Mouse (Mus musculus) liver, adult 2 months (tissue): ENCODE measurements around the gene Cox19. TPM values are rescaled to one million over a fixed set of nuclear protein-coding genes. Genes with fewer than 3 reads are reported as not detected.
"Not testable (repeated sequence)": the region's sequence is repeated elsewhere in the genome, so short reads cannot be mapped to it uniquely, and the experiment has no call there.

ENCODE experiments used
- DNase-seq: peaks from one replicate; pipeline ENCODE4 v3.0.0-alpha.2; 2011; ENCODE audit warnings: low read depth, low spot score; ENCODE audit errors: extremely low read depth
- H3K27ac ChIP-seq: fragments of 200-500 bp; replicated peaks from 2 replicates; pipeline ENCODE4 v1.5.1; 2012; ENCODE audit warnings: low read depth, mild to moderate bottlenecking, control low read depth, inconsistent platforms, low read length; ENCODE audit not compliant: insufficient read depth
- H3K27me3 ChIP-seq: fragments of 200-500 bp; 2 replicates; pipeline ENCODE4 v1.6.1; 2012; ENCODE audit warnings: mild to moderate bottlenecking, moderate library complexity, low read length, inconsistent platforms; ENCODE audit not compliant: control insufficient read depth, insufficient read depth
- H3K36me3 ChIP-seq: fragments of 200-500 bp; 2 replicates; pipeline ENCODE4 v1.6.1; 2012; ENCODE audit warnings: low read length, inconsistent platforms; ENCODE audit not compliant: control insufficient read depth, insufficient read depth
- H3K4me1 ChIP-seq: fragments of 200-500 bp; 2 replicates; pipeline ENCODE4 v1.6.1; 2011; ENCODE audit warnings: low read length; ENCODE audit not compliant: control insufficient read depth, insufficient read depth
- H3K4me3 ChIP-seq: fragments of 200-500 bp; 2 replicates; pipeline ENCODE4 v1.5.1; 2011; ENCODE audit warnings: low read depth, mild to moderate bottlenecking, control low read depth, low read length, moderate library complexity; ENCODE audit not compliant: insufficient read depth
- H3K79me2 ChIP-seq: fragments of 200-500 bp; 2 replicates; pipeline ENCODE4 v1.6.1; 2012; ENCODE audit warnings: inconsistent platforms, mild to moderate bottlenecking, low read length, moderate library complexity; ENCODE audit not compliant: control insufficient read depth, insufficient read depth
- H3K9ac ChIP-seq: fragments of 200-500 bp; 2 replicates; pipeline ENCODE4 v1.6.1; 2012; ENCODE audit warnings: low read depth, mild to moderate bottlenecking, control low read depth, inconsistent platforms, low read length
- CTCF ChIP-seq: fragments of 200-500 bp; IDR thresholded peaks from 2 replicates; pipeline ENCODE4 v1.5.1; 2011; ENCODE audit warnings: low read depth, low read length, control low read depth
- POLR2A ChIP-seq: fragments of 200-500 bp; IDR thresholded peaks from 2 replicates; pipeline ENCODE4 v1.6.1; 2011; ENCODE audit warnings: low read length, control low read depth; ENCODE audit not compliant: insufficient read depth; ENCODE audit errors: extremely low read depth
- WGBS: fragments of 180-500 bp; shearing (Covaris S2); methylation state at CpG from one replicate; pipeline ENCODE4 v1.1.7; 2018; 5-methylcytosine and 5-hydroxymethylcytosine counted together
- polyA plus RNA-seq: library from polyadenylated mRNA; depleted of rRNA; stranded (reverse); fragments of >200 nt; gene quantifications from 2 replicates; pipeline ENCODE4 v1.2.3, GENCODE M21; 2012
- total RNA-seq: library from RNA; depleted of rRNA; stranded (reverse); fragments of >200 nt; gene quantifications from 2 replicates; pipeline ENCODE4 v1.2.3, GENCODE M21; 2014

Cox19 gene
- total and polyA plus RNA-seq, 2 experiments: 23.6 to 82.4 TPM

DNA sequence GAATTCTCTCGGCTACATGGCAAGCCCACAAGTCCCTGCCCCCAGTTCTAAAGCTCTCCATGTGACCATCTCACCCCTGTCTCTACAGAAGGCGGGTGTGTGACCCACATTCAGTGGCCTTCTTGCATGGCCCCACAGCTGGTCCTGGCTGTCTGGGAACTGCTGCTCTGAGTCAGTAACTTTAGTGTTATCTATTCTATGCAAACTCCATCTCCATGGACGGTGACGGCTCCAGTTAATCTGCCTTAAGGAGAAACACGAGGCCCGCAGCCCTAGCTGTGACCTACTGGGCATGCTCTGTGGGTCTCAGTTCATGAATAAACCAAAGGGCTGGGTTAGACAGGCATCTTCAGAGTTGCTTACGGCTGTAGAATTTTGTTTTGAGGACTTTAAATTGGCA lies 43.2 kb upstream of the Cox19 start:
- H3K9ac ChIP-seq: no peak overlapping the region
- no peaks in the 10 kb centered on the region for H3K27me3 ChIP-seq
- 67% methylated on average over 7 of the region's 7 CpGs for WGBS
- no peak for DNase-seq
- TF ChIP-seq CTCF (no peak), POLR2A (no peak)
- peaks cover 3% of the 10 kb centered on the region; the same call in 1 of the 2 replicates for H3K36me3 ChIP-seq
- peaks cover 16% of the 10 kb centered on the region for H3K79me2 ChIP-seq
- peaks cover 23% of the 10 kb centered on the region for H3K4me1 ChIP-seq
- H3K4me3 ChIP-seq: no peak overlapping the region
- H3K27ac ChIP-seq: no peak overlapping the region

DNA sequence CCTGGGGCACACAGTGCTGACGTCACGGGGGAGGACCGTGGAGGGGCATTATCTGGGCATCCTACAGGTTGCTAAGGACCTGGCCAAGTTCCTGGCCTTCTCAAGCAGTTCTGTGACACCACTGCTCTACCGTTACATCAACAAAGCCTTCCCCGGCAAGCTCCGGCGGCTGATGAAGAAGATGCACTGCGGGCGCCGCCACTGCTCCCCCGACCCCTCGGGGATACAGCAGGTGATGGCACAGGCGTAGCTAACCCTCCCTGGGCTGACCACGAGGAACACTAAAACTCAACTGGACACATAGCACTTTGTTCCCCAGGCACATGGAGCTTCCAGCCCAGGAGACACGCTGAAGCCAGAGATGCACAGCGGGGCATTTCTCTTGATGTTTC lies 42.0 kb upstream of the Cox19 start:
- TF ChIP-seq POLR2A (no peak), CTCF (no peak)
- Histone ChIP-seq H3K27me3 (no peaks in the 10 kb centered on the region), H3K79me2 (peaks cover 19% of the 10 kb centered on the region), H3K4me3 (no peak overlapping the region), H3K9ac (no peak overlapping the region), H3K36me3 (peaks cover 3% of the 10 kb centered on the region; the same call in 1 of the 2 replicates), H3K27ac (no peak overlapping the region), H3K4me1 (peaks cover 29% of the 10 kb centered on the region)
- no peak for DNase-seq
- 92% methylated on average over 16 of the region's 16 CpGs for WGBS

DNA sequence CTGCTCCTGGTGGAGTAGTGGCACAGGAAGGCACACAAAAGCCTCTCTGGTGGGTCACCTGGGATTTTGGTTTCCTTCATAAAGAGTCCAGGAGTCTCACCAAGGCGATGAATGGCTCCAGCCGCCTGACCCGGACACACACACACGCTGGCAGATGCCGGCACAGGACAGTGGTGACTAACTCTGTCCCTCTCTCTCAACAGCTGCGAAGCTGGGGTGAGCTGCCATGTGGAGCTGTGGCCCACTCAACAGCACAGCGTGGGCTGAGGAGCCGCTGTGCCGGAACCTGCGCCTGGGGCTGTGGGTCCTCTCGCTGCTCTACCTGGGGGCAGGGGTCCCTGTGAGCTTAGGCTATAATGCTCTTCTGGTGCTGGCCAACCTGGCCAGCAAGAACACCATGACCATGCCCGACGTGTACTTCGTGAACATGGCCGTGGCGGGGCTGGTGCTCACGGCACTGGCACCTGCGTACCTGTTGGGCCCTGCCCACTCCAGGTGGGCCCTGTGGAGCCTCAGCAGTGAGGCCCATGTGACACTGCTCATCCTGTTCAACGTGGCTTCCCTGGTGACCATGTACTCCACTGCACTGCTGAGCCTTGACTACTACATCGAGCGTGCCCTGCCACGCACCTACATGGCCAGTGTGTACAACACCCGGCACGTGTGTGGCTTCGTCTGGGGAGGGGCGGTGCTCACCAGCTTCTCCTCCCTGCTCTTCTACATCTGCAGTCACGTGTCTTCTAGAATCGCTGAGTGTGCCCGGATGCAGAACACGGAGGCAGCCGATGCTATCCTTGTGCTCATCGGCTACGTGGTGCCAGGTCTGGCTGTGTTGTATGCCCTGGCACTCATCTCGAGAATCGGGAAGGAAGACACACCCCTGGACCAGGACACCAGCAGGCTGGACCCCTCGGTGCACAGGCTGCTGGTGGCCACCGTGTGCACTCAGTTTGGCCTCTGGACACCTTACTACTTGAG lies 41.3 kb upstream of the Cox19 start:
- no peak for DNase-seq
- no peak overlapping the region for H3K27ac ChIP-seq
- no peaks in the 10 kb centered on the region for H3K27me3 ChIP-seq
- no peak overlapping the region for H3K9ac ChIP-seq
- peaks cover 3% of the 10 kb centered on the region; the same call in 1 of the 2 replicates for H3K36me3 ChIP-seq
- peaks cover 21% of the 10 kb centered on the region for H3K79me2 ChIP-seq
- 89% methylated on average over 37 of the region's 37 CpGs for WGBS
- peaks cover 32% of the 10 kb centered on the region for H3K4me1 ChIP-seq
- no peak for TF ChIP-seq CTCF
- no peak for TF ChIP-seq POLR2A
- H3K4me3 ChIP-seq: no peak overlapping the region

DNA sequence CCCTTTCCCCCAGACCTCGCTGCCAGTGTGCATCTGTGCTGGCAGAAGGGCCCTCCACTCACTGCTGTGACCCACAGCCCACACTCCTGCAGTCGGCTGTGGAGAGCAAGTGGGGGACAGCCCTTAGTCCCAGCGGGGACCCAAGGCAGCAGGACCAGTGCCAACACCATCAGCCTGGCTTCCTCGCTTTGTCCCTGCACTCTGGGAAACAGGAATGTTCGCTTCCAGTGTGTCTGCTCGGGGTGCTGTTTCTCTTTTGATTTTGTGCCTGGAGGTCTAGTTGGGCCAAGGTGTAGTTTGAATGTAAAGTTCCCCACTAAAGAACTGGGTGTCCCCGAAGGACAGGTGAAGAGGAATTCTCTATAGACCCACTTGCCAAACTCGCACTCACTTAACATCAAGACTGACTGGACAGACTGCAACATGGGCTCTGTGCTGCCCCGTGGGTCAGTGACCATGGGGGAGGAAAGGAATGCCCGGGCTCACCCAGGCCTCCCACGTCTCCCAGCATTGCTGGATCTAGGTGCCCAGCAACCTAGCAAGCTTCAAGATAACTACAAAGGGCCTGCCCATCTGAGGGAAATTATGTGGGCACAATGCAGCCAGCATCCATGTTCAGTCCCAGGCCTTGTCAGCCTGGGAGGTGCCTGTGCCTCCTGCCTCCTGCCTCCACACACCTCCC lies 40.2 kb upstream of the Cox19 start:
- Histone ChIP-seq H3K27me3 (no peaks in the 10 kb centered on the region), H3K9ac (no peak overlapping the region; the same call in 1 of the 2 replicates), H3K4me3 (no peak overlapping the region), H3K79me2 (peaks cover 26% of the 10 kb centered on the region), H3K27ac (peak overlapping the region; percentile 0; the same call in 1 of the 2 replicates), H3K36me3 (peaks cover 3% of the 10 kb centered on the region; the same call in 1 of the 2 replicates), H3K4me1 (peaks cover 36% of the 10 kb centered on the region)
- TF ChIP-seq CTCF (no peak), POLR2A (no peak)
- WGBS: 59% methylated on average over 11 of the region's 11 CpGs
- no peak for DNase-seq

DNA sequence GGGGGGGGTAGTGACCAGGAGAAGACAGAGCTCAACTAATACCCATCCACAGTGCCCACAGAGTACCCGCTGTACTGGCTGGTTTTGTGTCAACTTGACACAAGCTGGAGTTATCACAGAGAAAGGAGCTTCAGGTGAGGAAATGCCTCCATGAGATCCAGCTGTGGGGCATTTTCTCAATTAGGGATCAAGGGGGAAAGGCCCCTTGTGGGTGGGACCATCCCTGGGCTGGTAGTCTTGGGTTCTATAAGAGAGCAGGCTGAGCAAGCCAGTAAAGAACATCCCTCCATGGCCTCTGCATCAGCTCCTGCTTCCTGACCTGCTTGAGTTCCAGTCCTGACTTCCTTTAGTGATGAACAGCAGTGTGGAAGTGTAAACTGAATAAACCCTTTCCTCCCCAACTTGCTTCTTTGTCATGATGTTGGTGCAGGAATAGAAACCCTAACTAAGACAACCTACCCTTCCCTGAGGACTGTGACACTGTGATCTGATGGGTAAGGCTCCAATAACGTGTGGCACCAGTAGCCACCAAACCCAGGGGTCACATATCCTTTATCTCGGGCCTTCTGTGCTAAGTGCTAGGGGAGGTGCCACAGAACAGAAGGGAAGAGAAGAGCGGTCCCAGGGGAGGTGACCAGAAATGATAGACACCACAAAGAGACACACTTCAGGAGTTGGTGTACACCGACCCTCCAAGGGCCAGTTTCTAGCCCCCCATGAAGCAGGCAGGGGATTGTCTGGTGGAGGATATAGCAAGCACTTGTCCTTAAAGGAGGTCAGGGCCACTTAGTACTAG lies 39.3 kb upstream of the Cox19 start:
- Histone ChIP-seq H3K4me1 (peaks cover 45% of the 10 kb centered on the region), H3K79me2 (peaks cover 36% of the 10 kb centered on the region), H3K9ac (peak overlapping the region; percentile 17; the same call in 1 of the 2 replicates), H3K27ac (peak overlapping the region; percentile 0; the same call in 1 of the 2 replicates)
- DNase-seq, H3K36me3 ChIP-seq, H3K4me3 ChIP-seq, H3K27me3 ChIP-seq: not testable (repeated sequence)
- 74% methylated on average over 5 of the region's 5 CpGs for WGBS
